Mouse (Mus musculus): ENCODE data around the gene Gm20683. TPM values are rescaled to one million over a fixed set of nuclear protein-coding genes. Genes with fewer than 3 reads are reported as not detected.

Gm20683 gene
- polyA plus RNA-seq, 1 experiment from 2014 or later: 1.6 TPM

DNA sequence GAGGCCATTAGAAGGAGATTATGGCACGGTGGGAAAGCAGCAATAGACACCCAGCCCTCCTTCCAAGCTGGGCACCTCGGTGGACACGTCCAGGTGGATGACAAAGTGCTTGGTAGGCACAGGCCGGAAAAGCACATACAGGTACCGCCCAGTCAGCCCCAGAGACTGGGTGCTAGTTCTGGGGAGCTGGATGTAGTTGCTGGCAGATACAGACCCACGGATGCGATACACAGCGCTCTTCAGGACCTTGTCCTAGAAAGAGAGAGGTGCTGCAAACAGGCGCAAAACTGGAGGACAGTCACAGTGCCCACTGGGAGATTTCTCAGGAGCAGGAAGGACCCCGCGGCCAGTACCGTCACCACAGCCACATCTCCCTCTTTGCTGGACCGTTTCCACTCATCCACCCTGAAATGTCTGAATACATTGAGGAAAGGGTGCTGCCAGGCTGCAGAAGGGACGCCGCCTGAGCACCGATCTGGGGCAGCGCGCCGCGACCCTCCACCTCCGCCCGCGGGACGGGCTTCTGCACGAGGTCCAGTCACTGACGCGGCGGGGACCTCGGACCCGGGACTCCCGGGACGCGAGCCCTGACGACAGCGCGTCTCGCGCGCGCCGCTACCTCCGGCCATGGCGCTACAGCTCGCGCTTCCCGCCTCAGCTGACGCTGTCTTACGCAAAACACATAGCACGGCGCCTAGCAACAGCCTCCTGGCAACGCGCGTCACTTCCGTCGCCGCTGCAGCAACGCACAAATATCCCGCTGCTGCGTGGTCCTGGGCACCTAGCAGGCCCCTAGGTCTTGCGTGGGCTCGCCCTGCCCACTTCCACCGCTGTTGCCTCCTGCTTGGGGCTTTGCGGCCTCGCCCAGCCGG, 19.5 kb upstream of the Gm20683 start, which contains the start of gene Wdr90:
Gene Wdr90 (minus strand): TSS at position 670 of the 872 bp plus-strand sequence.
- H3K9me3 ChIP-seq (ENCODE audit: control insufficient read depth, low read length): no peaks in the 10 kb centered on the region
- peak; percentile 86 for DNase-seq (ENCODE audit: low spot score)
- peak within 1 kb of the TSS; percentile 63 for H3K4me3 ChIP-seq (ENCODE audit: low read depth, low read length)
- H3K27me3 ChIP-seq (replicated peaks; ENCODE audit: control insufficient read depth, insufficient read depth, low read length): no peaks in the 10 kb centered on the region
- H3K4me2 ChIP-seq (ENCODE audit: low read length): peak within 1 kb of the TSS; percentile 75
- WGBS: 4% methylated on average over 64 of the region's 65 CpGs
- no peaks in the 10 kb centered on the region; the same call in 1 of the 2 replicates for H3K36me3 ChIP-seq (ENCODE audit: control insufficient read depth, insufficient read depth, low read length)
- H3K27ac ChIP-seq (ENCODE audit: low read depth): peak within 1 kb of the TSS; percentile 83
- ATAC-seq (replicated peaks; ENCODE audit: low FRiP score, low TSS enrichment, low read depth): peak; percentile 93
- H3K4me1 ChIP-seq (replicated peaks; ENCODE audit: control insufficient read depth, insufficient read depth, low read length): peaks cover 9% of the 10 kb centered on the region
- H3K9ac ChIP-seq (ENCODE audit: low read length): peak within 1 kb of the TSS; percentile 75

DNA sequence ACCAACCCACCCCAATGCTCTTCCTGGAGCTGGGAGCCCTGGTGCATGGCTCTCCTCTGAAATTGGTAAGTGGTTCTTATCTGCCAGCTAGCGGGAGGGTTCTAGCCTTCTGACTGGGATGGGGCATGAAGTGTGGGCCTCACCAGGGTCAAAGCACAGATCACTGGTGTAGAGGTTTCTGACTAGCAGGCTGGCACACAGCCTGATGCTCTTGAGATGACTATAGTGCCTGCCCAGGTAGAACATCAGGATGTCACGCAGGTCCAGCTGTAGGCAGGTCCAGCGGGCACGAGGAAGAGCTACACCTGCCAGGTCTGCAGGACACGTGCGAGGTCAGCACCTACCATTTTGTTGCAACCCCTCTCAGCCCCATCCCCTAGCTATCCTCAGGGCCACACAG, 18.7 kb upstream of the Gm20683 start:
- DNase-seq (ENCODE audit: low spot score) (no peak), ATAC-seq (replicated peaks; ENCODE audit: low FRiP score, low TSS enrichment, low read depth) (no peak)
- Histone ChIP-seq H3K4me1 (replicated peaks; ENCODE audit: control insufficient read depth, insufficient read depth, low read length) (peaks cover 9% of the 10 kb centered on the region), H3K9ac (ENCODE audit: low read length) (peak overlapping the region; percentile 75; the same call in 1 of the 2 replicates), H3K4me2 (ENCODE audit: low read length) (peak overlapping the region; percentile 75), H3K9me3 (ENCODE audit: control insufficient read depth, low read length) (no peaks in the 10 kb centered on the region), H3K4me3 (ENCODE audit: low read depth, low read length) (no peak overlapping the region), H3K27me3 (replicated peaks; ENCODE audit: control insufficient read depth, insufficient read depth, low read length) (no peaks in the 10 kb centered on the region), H3K27ac (ENCODE audit: low read depth) (no peak overlapping the region), H3K36me3 (ENCODE audit: control insufficient read depth, insufficient read depth, low read length) (peaks cover 6% of the 10 kb centered on the region; the same call in 1 of the 2 replicates)
- 94% methylated on average over 6 of the region's 6 CpGs for WGBS

DNA sequence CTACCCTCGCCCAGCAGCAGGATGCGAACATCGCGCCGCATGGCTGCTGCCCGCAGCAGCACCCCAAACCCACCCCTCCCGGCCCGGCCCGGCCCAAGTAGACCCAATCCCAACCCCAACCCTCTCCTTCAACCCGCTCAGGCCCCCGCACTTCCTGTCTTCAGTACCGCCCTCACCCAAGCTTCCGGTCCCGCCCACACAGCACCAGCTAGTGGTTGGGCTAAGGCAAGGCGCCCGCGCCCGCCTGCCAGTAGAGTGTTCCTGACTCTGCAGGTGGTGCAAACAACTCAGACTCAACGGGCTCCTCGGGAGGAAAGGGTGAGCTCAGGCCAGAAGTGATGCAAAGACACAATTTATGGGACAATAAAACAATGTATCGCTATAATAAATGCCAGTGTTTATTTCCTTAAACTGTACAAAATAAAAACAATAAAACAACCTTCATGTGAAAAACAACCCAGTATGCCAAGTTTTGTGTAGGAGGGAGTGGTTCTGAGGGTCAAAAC, 2.9 kb upstream of the Gm20683 start, which contains the start of gene Rhot2:
Gene Rhot2 (minus strand): TSS at position 456 of the 506 bp plus-strand sequence.
- H3K4me3 ChIP-seq (ENCODE audit: low read depth, low read length): peak within 1 kb of the TSS; percentile 78
- ATAC-seq (replicated peaks; ENCODE audit: low FRiP score, low TSS enrichment, low read depth) (peak; percentile 95), DNase-seq (ENCODE audit: low spot score) (peak; percentile 96)
- peak within 1 kb of the TSS; percentile 87 for H3K4me2 ChIP-seq (ENCODE audit: low read length)
- peak within 1 kb of the TSS; percentile 70 for H3K27ac ChIP-seq (ENCODE audit: low read depth)
- H3K9ac ChIP-seq (ENCODE audit: low read length): peak within 1 kb of the TSS; percentile 81
- H3K27me3 ChIP-seq (replicated peaks; ENCODE audit: control insufficient read depth, insufficient read depth, low read length): no peaks in the 10 kb centered on the region
- H3K4me1 ChIP-seq (replicated peaks; ENCODE audit: control insufficient read depth, insufficient read depth, low read length): peaks cover 12% of the 10 kb centered on the region
- H3K9me3 ChIP-seq (ENCODE audit: control insufficient read depth, low read length): no peaks in the 10 kb centered on the region
- peaks cover 63% of the 10 kb centered on the region for H3K36me3 ChIP-seq (ENCODE audit: control insufficient read depth, insufficient read depth, low read length)
- WGBS: 1% methylated on average over 21 of the region's 21 CpGs

DNA sequence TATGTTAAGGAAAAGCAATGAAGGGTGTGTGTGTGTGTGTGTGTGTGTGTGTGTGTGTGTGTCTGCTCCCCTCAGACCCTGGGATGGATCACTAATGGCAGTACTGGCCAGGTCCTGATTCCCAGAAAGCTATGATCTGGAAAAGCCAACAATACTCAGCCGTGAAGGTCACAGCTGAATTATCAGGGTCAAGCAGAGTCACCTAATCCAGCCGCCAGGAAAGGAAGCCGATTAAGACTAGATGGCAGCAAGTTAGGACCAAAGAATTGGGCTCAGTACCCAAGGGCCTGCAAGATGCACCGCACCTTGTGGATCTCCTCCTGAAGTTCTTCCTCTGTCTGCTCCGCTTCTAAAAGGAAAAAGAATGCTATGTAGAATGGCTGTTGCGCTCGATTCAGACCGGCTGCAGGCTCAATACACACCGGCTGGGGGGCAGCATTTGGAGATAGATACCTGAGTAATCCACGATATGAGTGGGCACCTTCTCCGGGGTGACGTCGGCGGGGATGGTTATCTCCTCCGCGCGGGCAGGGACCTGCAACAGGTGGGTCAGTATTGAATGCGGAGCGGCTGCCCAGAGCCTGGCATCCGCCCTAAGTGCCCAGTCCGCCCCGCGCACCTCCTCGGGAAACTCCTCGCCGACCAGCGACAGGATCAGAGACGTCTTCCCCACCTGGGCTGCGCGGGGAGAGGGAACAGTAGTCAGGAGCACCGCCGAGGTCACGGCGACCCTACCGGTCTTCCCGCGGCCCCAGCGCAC, 2.3 kb upstream of the Gm20683 start:
- ATAC-seq (replicated peaks; ENCODE audit: low FRiP score, low TSS enrichment, low read depth) (no peak; the same call in 1 of the 2 replicates), DNase-seq (ENCODE audit: low spot score) (no peak)
- Histone ChIP-seq H3K27ac (ENCODE audit: low read depth) (peak overlapping the region; percentile 70), H3K9ac (ENCODE audit: low read length) (peak overlapping the region; percentile 81), H3K4me1 (replicated peaks; ENCODE audit: control insufficient read depth, insufficient read depth, low read length) (peaks cover 12% of the 10 kb centered on the region), H3K9me3 (ENCODE audit: control insufficient read depth, low read length) (no peaks in the 10 kb centered on the region), H3K27me3 (replicated peaks; ENCODE audit: control insufficient read depth, insufficient read depth, low read length) (no peaks in the 10 kb centered on the region), H3K4me3 (ENCODE audit: low read depth, low read length) (peak overlapping the region; percentile 78), H3K4me2 (ENCODE audit: low read length) (peak overlapping the region; percentile 87), H3K36me3 (ENCODE audit: control insufficient read depth, insufficient read depth, low read length) (peaks cover 67% of the 10 kb centered on the region)
- WGBS: 3% methylated on average over 37 of the region's 38 CpGs

DNA sequence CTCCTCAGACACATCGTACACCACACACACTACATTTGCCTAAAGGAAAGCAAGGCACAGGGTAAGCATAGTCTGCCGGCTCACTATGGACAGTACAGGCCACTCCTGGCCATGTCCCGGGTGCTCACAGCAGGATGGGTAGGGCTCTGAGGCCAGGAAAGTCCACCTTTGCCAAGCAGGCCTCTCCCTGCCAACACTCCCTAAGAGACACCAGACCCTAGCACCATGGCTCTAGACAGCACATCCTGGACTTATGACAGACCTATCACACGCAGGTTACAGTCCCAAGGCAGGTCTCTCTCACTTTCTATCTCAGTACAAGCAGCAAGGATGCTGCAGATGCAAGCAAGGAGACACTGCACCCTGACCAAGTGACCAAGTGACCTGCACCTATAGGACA, 1.6 kb upstream of the Gm20683 start:
- Histone ChIP-seq H3K9ac (ENCODE audit: low read length) (peak overlapping the region; percentile 81), H3K4me3 (ENCODE audit: low read depth, low read length) (peak overlapping the region; percentile 78), H3K36me3 (ENCODE audit: control insufficient read depth, insufficient read depth, low read length) (peaks cover 66% of the 10 kb centered on the region), H3K4me1 (replicated peaks; ENCODE audit: control insufficient read depth, insufficient read depth, low read length) (peaks cover 12% of the 10 kb centered on the region), H3K9me3 (ENCODE audit: control insufficient read depth, low read length) (no peaks in the 10 kb centered on the region), H3K27me3 (replicated peaks; ENCODE audit: control insufficient read depth, insufficient read depth, low read length) (no peaks in the 10 kb centered on the region), H3K27ac (ENCODE audit: low read depth) (no peak overlapping the region), H3K4me2 (ENCODE audit: low read length) (peak overlapping the region; percentile 87)
- WGBS: 90% methylated on average over 4 of the region's 4 CpGs
- DNase-seq (ENCODE audit: low spot score): no peak
- ATAC-seq (replicated peaks; ENCODE audit: low FRiP score, low TSS enrichment, low read depth): no peak

DNA sequence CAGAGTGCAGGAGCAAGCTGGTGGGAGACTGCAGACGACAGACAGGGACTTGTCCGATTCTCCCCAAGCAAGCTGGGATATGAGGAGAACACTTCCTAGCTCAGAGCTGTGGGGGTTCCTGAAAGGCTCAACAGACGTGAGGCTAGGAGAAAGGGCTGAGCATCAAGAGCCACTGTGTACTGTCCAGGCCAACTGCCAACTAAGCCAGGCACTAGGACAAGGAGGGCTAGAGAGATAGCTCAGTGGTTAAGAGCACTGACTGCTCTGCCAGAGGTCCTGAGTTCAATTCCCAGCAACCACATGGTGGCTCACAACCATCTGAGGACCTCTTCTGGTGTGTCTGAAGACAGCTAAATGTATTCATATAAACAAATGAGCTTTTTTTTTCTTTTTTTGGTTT, 946 bp upstream of the Gm20683 start:
- Histone ChIP-seq H3K4me1 (replicated peaks; ENCODE audit: control insufficient read depth, insufficient read depth, low read length) (peaks cover 12% of the 10 kb centered on the region), H3K36me3 (ENCODE audit: control insufficient read depth, insufficient read depth, low read length) (peaks cover 65% of the 10 kb centered on the region), H3K27ac (ENCODE audit: low read depth) (no peak overlapping the region), H3K9ac (ENCODE audit: low read length) (no peak overlapping the region), H3K27me3 (replicated peaks; ENCODE audit: control insufficient read depth, insufficient read depth, low read length) (no peaks in the 10 kb centered on the region), H3K4me2 (ENCODE audit: low read length) (no peak overlapping the region), H3K9me3 (ENCODE audit: control insufficient read depth, low read length) (no peaks in the 10 kb centered on the region), H3K4me3 (ENCODE audit: low read depth, low read length) (no peak overlapping the region)
- ATAC-seq (replicated peaks; ENCODE audit: low FRiP score, low TSS enrichment, low read depth) (no peak), DNase-seq (ENCODE audit: low spot score) (no peak)
- 79% methylated on average over 3 of the region's 3 CpGs for WGBS

DNA sequence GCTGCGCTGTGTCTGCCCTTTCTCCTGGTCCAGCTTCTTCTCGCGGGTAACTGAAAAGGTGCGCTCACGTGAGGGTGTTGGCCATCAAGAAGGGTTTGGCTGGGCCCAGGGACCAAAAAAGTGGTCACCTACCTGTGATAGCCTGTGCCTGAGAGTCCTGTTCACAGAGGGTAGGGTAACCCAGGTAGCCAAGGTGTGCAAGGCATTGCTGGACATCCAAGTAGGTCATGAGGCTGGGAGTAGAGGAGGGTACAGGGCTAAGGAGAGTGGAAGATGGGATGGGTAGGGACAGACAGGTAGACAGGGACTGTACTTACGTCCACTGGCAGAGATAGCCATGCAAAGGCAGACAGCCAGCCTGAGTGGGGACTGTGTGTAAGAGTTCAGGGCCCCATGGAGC, 1.0 kb downstream of the Gm20683 start:
- Histone ChIP-seq H3K4me3 (ENCODE audit: low read depth, low read length) (no peak overlapping the region), H3K27ac (ENCODE audit: low read depth) (no peak overlapping the region), H3K4me2 (ENCODE audit: low read length) (no peak overlapping the region), H3K9me3 (ENCODE audit: control insufficient read depth, low read length) (no peaks in the 10 kb centered on the region), H3K36me3 (ENCODE audit: control insufficient read depth, insufficient read depth, low read length) (peaks cover 52% of the 10 kb centered on the region), H3K4me1 (replicated peaks; ENCODE audit: control insufficient read depth, insufficient read depth, low read length) (peaks cover 23% of the 10 kb centered on the region), H3K9ac (ENCODE audit: low read length) (no peak overlapping the region), H3K27me3 (replicated peaks; ENCODE audit: control insufficient read depth, insufficient read depth, low read length) (no peaks in the 10 kb centered on the region)
- 94% methylated on average over 6 of the region's 6 CpGs for WGBS
- DNase-seq (ENCODE audit: low spot score) (no peak), ATAC-seq (replicated peaks; ENCODE audit: low FRiP score, low TSS enrichment, low read depth) (no peak)

DNA sequence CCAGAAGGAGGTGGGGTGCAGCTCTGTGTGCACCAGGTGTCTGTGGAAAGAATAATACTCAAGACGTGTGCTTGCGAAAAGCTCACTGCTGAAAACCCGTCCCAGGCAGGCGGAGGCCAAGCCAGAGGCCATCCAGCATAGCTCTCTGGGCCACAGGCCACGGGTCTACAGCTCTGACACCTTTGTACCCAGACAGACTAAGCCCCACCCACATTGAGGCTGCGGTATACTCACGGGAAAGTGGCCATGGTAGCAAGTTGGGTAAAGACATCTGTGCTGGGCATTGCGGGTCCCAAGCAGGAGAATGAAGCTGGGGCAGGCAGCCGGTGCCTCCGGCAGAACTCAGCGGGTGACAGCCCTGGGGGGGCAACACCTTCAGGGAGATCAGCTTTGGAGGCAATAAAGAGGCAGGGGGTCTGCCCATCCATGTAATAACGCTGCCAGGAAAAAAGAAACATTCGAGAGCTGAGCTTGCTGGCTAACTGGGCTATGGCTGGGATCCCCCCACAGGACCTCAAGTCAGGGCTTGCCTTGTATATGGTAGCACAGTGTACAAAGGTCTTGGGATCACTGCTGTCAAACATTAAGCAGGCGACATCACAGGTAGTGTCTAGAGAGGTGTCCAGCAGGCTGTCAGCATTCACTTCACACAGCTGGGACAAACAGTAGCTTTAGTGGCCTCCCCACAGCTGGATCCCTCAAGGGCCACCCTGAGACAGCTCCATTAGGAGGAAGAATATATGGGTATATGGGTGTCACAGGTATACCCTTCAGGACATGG, 1.9 kb downstream of the Gm20683 start:
- Histone ChIP-seq H3K9me3 (ENCODE audit: control insufficient read depth, low read length) (no peaks in the 10 kb centered on the region), H3K9ac (ENCODE audit: low read length) (no peak overlapping the region), H3K4me3 (ENCODE audit: low read depth, low read length) (no peak overlapping the region), H3K4me1 (replicated peaks; ENCODE audit: control insufficient read depth, insufficient read depth, low read length) (peaks cover 23% of the 10 kb centered on the region), H3K27ac (ENCODE audit: low read depth) (no peak overlapping the region), H3K36me3 (ENCODE audit: control insufficient read depth, insufficient read depth, low read length) (peaks cover 55% of the 10 kb centered on the region), H3K27me3 (replicated peaks; ENCODE audit: control insufficient read depth, insufficient read depth, low read length) (no peaks in the 10 kb centered on the region), H3K4me2 (ENCODE audit: low read length) (no peak overlapping the region)
- WGBS: 85% methylated on average over 14 of the region's 14 CpGs
- no peak for ATAC-seq (replicated peaks; ENCODE audit: low FRiP score, low TSS enrichment, low read depth)
- DNase-seq (ENCODE audit: low spot score): no peak

All from intestine, embryonic 14.5 days (tissue).